Mouse (Mus musculus): ENCODE results near the gene Grin3b. TPM values are rescaled to one million over a fixed set of nuclear protein-coding genes. Genes with fewer than 3 reads are reported as not detected.
A peak's percentile ranks its signal among the peaks of the same experiment; 100 is the strongest.

The Grin3b gene
- polyA plus RNA-seq, 1 experiment = not detected

DNA sequence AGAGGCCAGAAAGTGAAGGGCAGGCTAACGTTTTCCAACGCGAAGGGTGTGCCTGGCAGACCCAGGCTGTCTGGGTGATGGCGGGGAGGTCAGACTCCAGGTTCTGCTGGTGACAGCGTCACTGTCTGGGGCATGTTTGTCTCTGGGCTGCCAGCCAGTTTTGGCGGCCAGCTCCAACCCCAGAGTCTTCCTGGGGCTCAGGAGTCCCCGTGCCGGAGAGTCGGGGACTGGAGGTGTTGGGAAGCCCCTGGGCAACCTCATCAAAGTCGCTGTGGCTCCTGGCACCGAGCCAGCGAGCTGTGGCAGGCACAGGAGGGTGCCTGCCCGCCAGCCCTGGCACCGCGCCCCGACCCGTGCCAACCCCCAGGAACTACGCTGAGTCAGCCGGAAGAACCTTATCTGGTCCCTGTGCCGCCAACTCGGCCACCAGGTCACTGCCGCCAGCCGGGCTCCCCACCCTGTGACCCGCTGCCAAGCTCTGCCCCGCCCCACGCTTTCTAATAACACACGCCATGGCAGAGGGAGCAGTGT is 33.5 kb upstream of the Grin3b start:
- Histone ChIP-seq H3K36me3 (ENCODE audit: control insufficient read depth, insufficient read depth, low read length) (no peaks in the 10 kb centered on the region), H3K4me1 (ENCODE audit: control insufficient read depth, insufficient read depth, insufficient read length, low read length) (peaks cover 44% of the 10 kb centered on the region), H3K27me3 (ENCODE audit: control insufficient read depth, insufficient read depth, low read length) (no peaks in the 10 kb centered on the region), H3K4me3 (ENCODE audit: low read depth, low read length) (peak overlapping the region; percentile 56), H3K27ac (ENCODE audit: insufficient read depth, low read depth, low read length) (peak overlapping the region; percentile 32)
- no peak for TF ChIP-seq POLR2A (IDR thresholded peaks at IDR 0.05; ENCODE audit: low read depth, low read length)
- TF ChIP-seq CTCF (IDR thresholded peaks at IDR 0.05; ENCODE audit: extremely low read depth, insufficient read length, insufficient replicate concordance, low read depth, low read length) = no peak
- WGBS = 6% methylated on average over 27 of the region's 27 CpGs

DNA sequence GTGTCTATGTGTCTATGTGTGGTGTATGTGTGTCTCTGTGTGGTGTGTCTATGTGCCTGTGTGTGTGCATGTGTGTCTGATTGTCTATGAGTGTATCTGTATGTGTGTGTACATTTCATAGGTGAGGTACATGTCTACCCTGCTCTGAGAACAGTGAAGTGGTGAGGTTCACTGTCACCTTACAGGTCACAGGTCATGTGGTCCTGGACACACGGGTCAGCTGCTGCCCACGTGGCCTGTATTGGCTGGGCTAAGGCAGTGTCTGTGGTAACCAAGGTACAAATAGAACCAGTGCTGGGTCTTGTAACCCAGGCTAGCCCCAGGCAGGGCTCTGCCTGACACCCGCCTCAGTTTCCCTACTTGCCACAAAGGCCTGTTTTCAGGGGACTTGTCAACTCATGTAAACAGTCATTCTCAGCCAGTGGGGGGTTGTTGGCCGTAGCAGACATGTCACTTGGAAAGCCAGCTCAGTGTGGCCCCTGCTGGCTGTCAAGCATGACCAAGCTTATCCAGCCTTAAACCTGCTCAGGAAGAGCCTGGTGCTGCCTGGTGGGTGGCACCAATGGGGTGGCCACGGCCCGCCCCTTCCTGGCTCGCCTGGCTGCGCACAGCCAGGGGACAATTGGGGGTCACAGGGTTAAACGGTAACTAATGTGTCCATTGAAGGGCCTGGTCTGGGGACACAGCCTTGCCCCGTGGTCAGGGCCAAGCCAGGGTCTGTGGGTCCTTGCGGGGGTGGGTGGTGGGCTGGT is 32.6 kb upstream of the Grin3b start:
- peaks cover 37% of the 10 kb centered on the region for H3K4me1 ChIP-seq (ENCODE audit: control insufficient read depth, insufficient read depth, insufficient read length, low read length)
- no peak overlapping the region for H3K27ac ChIP-seq (ENCODE audit: insufficient read depth, low read depth, low read length)
- WGBS = 72% methylated on average over 11 of the region's 11 CpGs

DNA sequence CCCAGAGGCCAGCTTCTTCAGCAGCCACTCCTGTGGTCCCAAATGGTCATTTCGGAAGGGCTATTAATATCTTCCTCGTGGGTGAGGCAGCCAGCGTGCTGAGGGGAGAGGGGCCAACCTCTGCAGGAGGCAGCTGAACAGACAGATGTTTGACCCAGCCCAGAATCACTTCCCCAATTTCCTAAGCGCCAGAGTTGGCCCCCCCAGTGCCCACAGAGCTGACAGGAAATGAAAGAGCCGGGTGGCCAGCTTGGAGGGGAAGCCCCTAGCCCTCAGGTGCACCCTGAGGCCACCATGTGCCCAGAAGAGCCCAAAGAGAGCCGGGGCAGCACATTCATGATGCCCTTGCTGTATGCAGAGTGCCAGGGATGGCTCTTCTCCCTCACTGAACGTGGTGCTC is 29.8 kb upstream of the Grin3b start:
- H3K27ac ChIP-seq (ENCODE audit: insufficient read depth, low read depth, low read length) = peak overlapping the region; percentile 8; the same call in 1 of the 2 replicates
- H3K4me1 ChIP-seq (ENCODE audit: control insufficient read depth, insufficient read depth, insufficient read length, low read length) = peaks cover 33% of the 10 kb centered on the region
- WGBS = 49% methylated on average over 7 of the region's 7 CpGs
- no peak for TF ChIP-seq POLR2A (IDR thresholded peaks at IDR 0.05; ENCODE audit: low read depth, low read length)
- no peak for TF ChIP-seq CTCF (IDR thresholded peaks at IDR 0.05; ENCODE audit: extremely low read depth, insufficient read length, insufficient replicate concordance, low read depth, low read length)
- H3K27me3 ChIP-seq (ENCODE audit: control insufficient read depth, insufficient read depth, low read length) = no peaks in the 10 kb centered on the region
- no peaks in the 10 kb centered on the region for H3K36me3 ChIP-seq (ENCODE audit: control insufficient read depth, insufficient read depth, low read length)
- no peak overlapping the region for H3K4me3 ChIP-seq (ENCODE audit: low read depth, low read length)

More for the DNA sequence above, 32.6 kb upstream of the Grin3b start:
- no peak overlapping the region for H3K4me3 ChIP-seq (ENCODE audit: low read depth, low read length)
- H3K27me3 ChIP-seq (ENCODE audit: control insufficient read depth, insufficient read depth, low read length) = no peaks in the 10 kb centered on the region
- no peaks in the 10 kb centered on the region for H3K36me3 ChIP-seq (ENCODE audit: control insufficient read depth, insufficient read depth, low read length)
- TF ChIP-seq CTCF (IDR thresholded peaks at IDR 0.05; ENCODE audit: extremely low read depth, insufficient read length, insufficient replicate concordance, low read depth, low read length) = no peak
- no peak for TF ChIP-seq POLR2A (IDR thresholded peaks at IDR 0.05; ENCODE audit: low read depth, low read length)

DNA sequence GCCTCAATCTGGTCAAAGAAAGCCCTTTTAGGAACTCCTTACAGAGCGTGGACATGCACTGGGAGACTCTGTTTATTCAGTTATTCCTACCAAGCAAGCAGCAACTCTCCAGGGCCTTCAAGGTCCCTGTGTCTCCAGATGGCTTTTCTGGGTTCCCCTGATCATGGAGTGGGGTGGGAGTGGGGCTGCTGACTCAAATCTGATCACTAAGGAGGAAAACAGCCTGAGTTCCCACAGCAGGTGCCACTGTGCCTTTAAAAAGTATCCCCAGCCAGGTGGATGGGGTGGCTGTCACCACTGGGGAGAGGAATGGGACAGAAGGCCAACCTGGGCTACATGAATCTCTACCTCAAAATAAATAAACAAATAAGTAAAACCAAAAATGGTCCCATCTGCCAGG is 27.5 kb upstream of the Grin3b start:
- Histone ChIP-seq H3K27ac (ENCODE audit: insufficient read depth, low read depth, low read length) (peak overlapping the region; percentile 16), H3K4me1 (ENCODE audit: control insufficient read depth, insufficient read depth, insufficient read length, low read length) (peaks cover 13% of the 10 kb centered on the region), H3K27me3 (ENCODE audit: control insufficient read depth, insufficient read depth, low read length) (no peaks in the 10 kb centered on the region), H3K4me3 (ENCODE audit: low read depth, low read length) (no peak overlapping the region), H3K36me3 (ENCODE audit: control insufficient read depth, insufficient read depth, low read length) (no peaks in the 10 kb centered on the region)
- no peak for TF ChIP-seq CTCF (IDR thresholded peaks at IDR 0.05; ENCODE audit: extremely low read depth, insufficient read length, insufficient replicate concordance, low read depth, low read length)
- TF ChIP-seq POLR2A (IDR thresholded peaks at IDR 0.05; ENCODE audit: low read depth, low read length) = no peak
- 85% methylated on average over 1 of the region's 1 CpGs for WGBS

DNA sequence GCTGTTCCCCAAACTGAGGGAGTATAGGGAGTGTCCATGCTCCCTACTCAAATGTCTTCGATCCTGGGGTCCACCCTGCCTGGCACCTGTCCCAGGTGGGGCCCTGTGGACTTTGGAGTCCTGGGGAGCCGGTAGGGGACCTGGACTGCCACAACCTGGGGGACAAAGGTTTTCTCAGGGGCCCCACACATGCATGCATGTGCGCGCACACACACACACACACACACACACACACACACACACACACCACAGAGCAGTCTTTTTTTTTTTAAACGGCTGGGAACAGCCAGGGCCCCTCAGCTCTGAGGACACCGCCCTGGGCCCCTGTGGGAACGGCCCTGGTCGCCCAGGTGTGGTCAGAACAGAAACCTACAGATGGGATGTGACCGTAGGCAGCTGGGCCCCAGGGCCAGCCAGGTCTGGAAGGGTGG is 27.0 kb upstream of the Grin3b start:
- 32% methylated on average over 9 of the region's 9 CpGs for WGBS
- Histone ChIP-seq H3K27me3 (ENCODE audit: control insufficient read depth, insufficient read depth, low read length) (no peaks in the 10 kb centered on the region), H3K36me3 (ENCODE audit: control insufficient read depth, insufficient read depth, low read length) (no peaks in the 10 kb centered on the region; the same call in 1 of the 2 replicates), H3K4me3 (ENCODE audit: low read depth, low read length) (no peak overlapping the region), H3K27ac (ENCODE audit: insufficient read depth, low read depth, low read length) (no peak overlapping the region), H3K4me1 (ENCODE audit: control insufficient read depth, insufficient read depth, insufficient read length, low read length) (peaks cover 13% of the 10 kb centered on the region)
- TF ChIP-seq CTCF (IDR thresholded peaks at IDR 0.05; ENCODE audit: extremely low read depth, insufficient read length, insufficient replicate concordance, low read depth, low read length) = no peak
- no peak for TF ChIP-seq POLR2A (IDR thresholded peaks at IDR 0.05; ENCODE audit: low read depth, low read length)

DNA sequence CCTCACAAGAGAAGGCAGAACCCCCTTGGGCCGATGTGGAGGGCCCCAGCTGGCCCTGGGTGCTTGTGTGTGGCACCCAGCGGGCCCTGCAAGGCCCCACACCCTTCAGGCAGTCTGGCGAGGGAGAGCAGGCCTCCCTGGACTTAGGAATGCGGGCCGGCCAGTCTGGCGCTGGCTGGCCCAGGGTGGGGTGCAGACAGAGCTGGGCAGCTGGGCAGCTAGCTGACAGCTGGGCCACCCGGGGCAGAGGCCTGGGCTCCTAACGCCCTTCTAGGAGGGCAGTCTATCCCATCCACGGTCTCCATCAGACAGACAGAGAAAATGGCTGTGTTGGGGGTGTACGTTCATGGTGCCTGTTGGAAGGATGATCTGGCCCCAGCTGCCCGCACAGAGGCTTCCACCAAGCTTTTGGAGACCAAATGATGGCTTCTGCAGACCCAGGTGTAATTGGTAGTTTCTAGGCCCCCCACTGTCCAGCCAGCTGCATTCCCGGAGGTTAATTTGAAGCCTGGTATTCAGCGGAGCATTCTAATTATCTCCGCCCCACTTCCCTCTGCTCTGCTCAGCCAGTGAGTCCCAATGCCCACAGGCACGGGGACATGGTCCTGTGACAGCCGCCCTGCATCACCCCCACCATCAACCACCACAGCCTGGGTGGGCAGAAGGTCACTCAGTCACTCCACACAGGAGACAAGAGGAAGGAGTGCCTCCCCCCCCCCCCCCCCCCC is 24.8 kb upstream of the Grin3b start:
- TF ChIP-seq CTCF (IDR thresholded peaks at IDR 0.05; ENCODE audit: extremely low read depth, insufficient read length, insufficient replicate concordance, low read depth, low read length) (no peak), POLR2A (IDR thresholded peaks at IDR 0.05; ENCODE audit: low read depth, low read length) (no peak)
- WGBS = 56% methylated on average over 16 of the region's 16 CpGs
- Histone ChIP-seq H3K4me1 (ENCODE audit: control insufficient read depth, insufficient read depth, insufficient read length, low read length) (peaks cover 13% of the 10 kb centered on the region), H3K27ac (ENCODE audit: insufficient read depth, low read depth, low read length) (no peak overlapping the region), H3K4me3 (ENCODE audit: low read depth, low read length) (no peak overlapping the region), H3K27me3 (ENCODE audit: control insufficient read depth, insufficient read depth, low read length) (no peaks in the 10 kb centered on the region), H3K36me3 (ENCODE audit: control insufficient read depth, insufficient read depth, low read length) (peaks cover 2% of the 10 kb centered on the region; the same call in 1 of the 2 replicates)

Measured in small intestine, adult 2 months (tissue).